Mouse (Mus musculus): Measurements from ENCODE around the gene Katnal1.

DNA sequence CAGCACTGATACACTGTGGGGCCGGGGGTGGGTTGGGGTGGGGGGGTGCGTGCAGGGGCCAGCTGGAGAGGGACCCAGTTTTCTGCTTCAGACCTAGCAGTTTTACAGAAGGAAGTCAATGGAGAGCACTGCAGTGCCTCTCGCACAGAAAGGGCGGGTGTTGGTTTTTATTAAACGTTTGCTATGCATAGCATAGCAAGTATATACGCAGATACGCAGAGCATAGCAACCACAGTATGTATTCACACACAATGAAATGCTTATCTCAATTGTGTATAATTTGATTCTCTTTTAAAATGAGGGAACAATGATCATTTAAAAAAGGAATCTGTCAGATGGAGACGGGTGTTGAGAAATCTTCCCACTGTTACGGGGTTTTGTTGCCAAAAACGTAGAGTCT is 66.3 kb downstream of the Katnal1 start:
- TF ChIP-seq CTCF (IDR thresholded peaks at IDR 0.05; ENCODE audit: insufficient read depth, low read depth, low read length) (no peak), POLR2A (IDR thresholded peaks at IDR 0.05; ENCODE audit: insufficient read depth, low read depth, low read length) (no peak)

Measured in olfactory bulb, adult 2 months (tissue).